Mouse (Mus musculus): Measurements from ENCODE around the gene Krtap14. TPM values are rescaled to one million over a fixed set of nuclear protein-coding genes. Genes with fewer than 3 reads are reported as not detected.

Krtap14 gene
- not detected for total RNA-seq (2021)
- long read RNA-seq, experiment 1: 0 reads
- long read RNA-seq, experiment 2: 0 reads

DNA sequence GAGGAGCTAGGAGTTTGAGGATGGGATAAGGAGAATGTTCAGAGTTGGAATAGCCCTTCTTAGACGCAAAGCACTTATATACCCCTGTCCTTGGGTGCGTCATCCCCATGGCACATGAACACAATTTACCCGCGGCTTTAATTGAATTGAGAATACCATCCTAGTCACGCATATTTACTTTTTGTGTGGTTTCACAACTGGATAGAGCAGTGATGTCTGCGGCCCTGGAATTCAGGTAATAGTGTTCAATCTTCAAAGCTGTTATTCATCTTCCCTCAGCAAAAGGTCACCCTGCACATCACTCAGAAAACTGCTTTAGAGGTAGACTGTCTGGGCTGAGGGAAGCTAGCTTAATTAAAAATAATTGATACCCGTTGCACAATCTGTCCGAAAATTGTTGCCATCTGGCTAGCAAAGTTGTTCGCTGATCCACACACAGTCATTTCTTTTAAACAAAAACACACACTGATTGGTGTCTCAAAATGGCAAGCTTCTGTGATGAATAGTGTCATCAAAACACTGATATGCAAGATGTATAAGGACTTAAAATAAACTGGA, at the start of gene Krtap14:
Gene Krtap14 (minus strand): TSS at position 51 of the 558 bp plus-strand sequence.
- DNase-seq (ENCODE audit: low spot score in 2 of 2): no peak

DNA sequence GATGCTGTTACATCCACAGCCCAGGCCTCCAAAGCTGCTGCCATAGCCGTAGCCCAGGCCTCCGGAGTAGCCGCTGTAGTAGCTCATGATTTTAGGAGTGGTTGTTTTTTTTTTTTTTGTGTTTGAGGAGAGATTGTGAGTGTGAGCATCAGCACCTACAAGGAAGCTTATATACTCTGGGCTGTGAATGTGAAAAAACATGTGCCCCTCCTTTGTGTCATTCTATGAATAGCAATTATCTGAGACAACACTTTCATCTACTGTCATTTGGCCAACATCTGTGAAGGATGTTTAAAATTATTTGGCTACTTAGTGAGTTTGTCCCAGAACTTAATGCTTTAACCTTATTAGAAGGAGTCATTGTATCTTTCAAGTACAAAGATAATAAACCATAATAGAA, 48.2 kb upstream of the Krtap14 start, which contains the start of gene Krtap19-2:
Gene Krtap19-2 (minus strand): TSS at position 101 of the 400 bp plus-strand sequence.
- DNase-seq (ENCODE audit: low spot score in 2 of 2): no peak

- no peak for DNase-seq (ENCODE audit: low spot score in 2 of 2)
Observed at GRCm38 (mm10) chr16:88869311-88869710, 43.4 kb upstream of the Krtap14 start, which contains the start of gene Krtap19-1. TSS of gene Krtap19-1 (minus strand) at chr16:88869411.

- DNase-seq (ENCODE audit: low spot score in 2 of 2): no peak
Observed at GRCm38 (mm10) chr16:88864887-88865407, 39.0 kb upstream of the Krtap14 start.

- DNase-seq (ENCODE audit: low spot score in 2 of 2): no peak
Observed at GRCm38 (mm10) chr16:88851450-88851849, 25.5 kb upstream of the Krtap14 start.

GRCm38 (mm10) chr16:88848558-88848957, 22.6 kb upstream of the Krtap14 start:
- no peak for DNase-seq (ENCODE audit: low spot score in 2 of 2)

- DNase-seq (ENCODE audit: low spot score in 2 of 2): no peak
Observed at GRCm38 (mm10) chr16:88847363-88847762, 21.4 kb upstream of the Krtap14 start.

DNA sequence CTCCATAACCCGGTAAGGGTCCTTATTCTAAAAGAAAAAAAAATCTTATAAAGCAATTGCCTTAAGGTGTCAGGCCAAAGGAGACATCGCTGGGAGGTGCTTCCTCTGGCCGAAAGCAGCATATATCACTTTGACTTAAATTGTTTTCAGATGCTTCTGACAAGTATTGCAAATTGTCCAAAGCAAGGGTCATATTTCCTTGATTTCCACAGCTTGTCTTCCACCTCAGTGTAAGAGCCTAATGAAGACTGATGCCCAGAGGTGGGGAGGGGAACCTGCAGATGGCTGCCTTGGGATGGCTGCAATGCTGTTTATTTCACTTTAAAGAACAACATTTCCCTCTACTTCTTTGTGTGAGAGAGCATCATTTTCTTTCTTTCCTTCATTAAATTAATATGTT, 1.0 kb upstream of the Krtap14 start:
- DNase-seq (ENCODE audit: low spot score in 2 of 2): no peak

- no peak for DNase-seq (ENCODE audit: low spot score in 2 of 2)
Observed at GRCm38 (mm10) chr16:88823736-88824135, 2.2 kb downstream of the Krtap14 start.

DNA sequence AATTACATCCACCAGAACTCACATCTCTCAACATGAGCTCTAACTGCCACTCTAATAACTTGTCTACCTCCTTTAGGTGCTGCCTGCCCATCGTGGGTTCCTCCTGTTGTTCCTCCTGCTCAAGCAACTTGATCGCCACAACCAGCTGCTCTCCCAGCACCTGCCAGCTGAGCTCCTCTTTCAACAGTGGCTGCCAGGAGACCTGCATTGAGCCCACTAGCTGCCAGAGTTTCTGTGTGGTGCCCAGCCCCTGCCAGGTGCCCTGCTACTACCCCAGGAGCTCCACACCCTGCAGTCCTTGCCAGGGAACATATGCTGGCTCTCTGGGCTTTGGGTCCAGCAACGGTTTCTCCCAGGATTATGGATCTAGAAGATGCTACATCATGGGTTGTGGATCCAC, 5.9 kb downstream of the Krtap14 start, which contains the start of gene Krtap15:
Gene Krtap15 (plus strand): TSS at position 150 of the 400 bp plus-strand sequence.
- DNase-seq (ENCODE audit: low spot score in 2 of 2): no peak

GRCm38 (mm10) chr16:88811827-88812226, 14.1 kb downstream of the Krtap14 start, which contains the start of gene Gm20741:
TSS of gene Gm20741 (minus strand) at chr16:88812220.
- no peak for DNase-seq (ENCODE audit: low spot score in 2 of 2)

GRCm38 (mm10) chr16:88786786-88787185, 39.2 kb downstream of the Krtap14 start:
- no peak for DNase-seq (ENCODE audit: low spot score in 2 of 2)

DNA sequence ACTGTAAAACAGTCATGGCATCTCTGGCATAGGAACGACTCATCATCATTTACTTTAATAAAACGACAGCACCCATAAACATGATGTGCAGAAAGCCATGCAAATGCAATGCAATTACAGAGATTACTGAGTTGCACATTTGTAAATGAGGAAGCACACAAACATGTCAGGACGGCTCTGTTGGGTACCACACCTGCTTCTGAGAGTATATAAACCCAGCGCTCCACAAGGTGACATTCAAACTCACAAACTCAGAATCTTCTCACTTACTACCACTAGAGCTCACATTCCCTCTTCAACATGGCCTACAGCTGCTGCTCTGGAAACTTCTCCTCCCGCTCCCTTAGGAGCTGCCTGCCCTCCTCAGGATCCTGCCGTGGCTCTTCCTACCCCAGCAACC, 48.3 kb downstream of the Krtap14 start, which contains the start of gene Gm5965:
Gene Gm5965 (plus strand): TSS at position 301 of the 400 bp plus-strand sequence.
- DNase-seq (ENCODE audit: low spot score in 2 of 2): no peak

GRCm38 (mm10) chr16:88774106-88774505, 51.8 kb downstream of the Krtap14 start, which contains the start of gene 2310057N15Rik:
TSS of gene 2310057N15Rik (minus strand) at chr16:88774206.
- no peak for DNase-seq (ENCODE audit: low spot score in 2 of 2)

Other genes with a start within 250 kb of the Krtap14 start
- gene Krtap24-1, start 213.9 kb downstream of the Krtap14 start, total RNA-seq (2021): not detected
- not detected for gene 2310079G19Rik, start 198.5 kb downstream of the Krtap14 start, total RNA-seq (2021)
- not detected for gene Krtap26-1, start 178.3 kb downstream of the Krtap14 start, total RNA-seq (2021)
- gene Krtap27-1, start 154.5 kb downstream of the Krtap14 start, total RNA-seq (2021): not detected
- gene 2310061N02Rik, start 118.2 kb downstream of the Krtap14 start, total RNA-seq (2021): not detected
- gene Krtap13-1, start 97.3 kb downstream of the Krtap14 start, total RNA-seq (2021): not detected
- not detected for gene Krtap13, start 74.5 kb downstream of the Krtap14 start, total RNA-seq (2021)
- not detected for gene 2310034C09Rik, start 67.3 kb downstream of the Krtap14 start, total RNA-seq (2021)
- not detected for gene 2310057N15Rik, start 51.9 kb downstream of the Krtap14 start, total RNA-seq (2021)
- gene Gm5965, start 48.2 kb downstream of the Krtap14 start, total RNA-seq (2021): not detected
- gene Gm20741, start 13.9 kb downstream of the Krtap14 start, total RNA-seq (2021): not detected
- gene Krtap15, start 5.9 kb downstream of the Krtap14 start, total RNA-seq (2021): not detected
- gene Krtap19-1, start 43.3 kb upstream of the Krtap14 start, total RNA-seq (2021): not detected
- gene Krtap19-2, start 48.1 kb upstream of the Krtap14 start, total RNA-seq (2021): not detected
- gene Krtap19-3, start 51.9 kb upstream of the Krtap14 start, total RNA-seq (2021): not detected
- gene Krtap19-4, start 58.9 kb upstream of the Krtap14 start, total RNA-seq (2021): not detected
- gene Krtap19-5, start 70.3 kb upstream of the Krtap14 start, total RNA-seq (2021): not detected
- not detected for gene Krtap19-9b, start 106.1 kb upstream of the Krtap14 start, total RNA-seq (2021)
- not detected for gene Krtap16-3, start 136.7 kb upstream of the Krtap14 start, total RNA-seq (2021)
- not detected for gene Krtap22-2, start 184.6 kb upstream of the Krtap14 start, total RNA-seq (2021)
- gene Gm10229, start 189.1 kb upstream of the Krtap14 start, total RNA-seq (2021): not detected
- gene Krtap6-1, start 205.6 kb upstream of the Krtap14 start, total RNA-seq (2021): not detected
- not detected for gene Gm10228, start 215.3 kb upstream of the Krtap14 start, total RNA-seq (2021)
- not detected for gene Krtap6-5, start 221.7 kb upstream of the Krtap14 start, total RNA-seq (2021)
- not detected for gene 1110025L11Rik, start 237.9 kb upstream of the Krtap14 start, total RNA-seq (2021)